Mouse (Mus musculus) limb, embryonic 10.5 days (tissue): ENCODE measurements around the gene 1700018G05Rik. TPM values are rescaled to one million over a fixed set of nuclear protein-coding genes. Genes with fewer than 3 reads are reported as not detected.
A peak's percentile ranks its signal among the peaks of the same experiment; 100 is the strongest.
"Not testable (repeated sequence)": the region's sequence is repeated elsewhere in the genome, so short reads cannot be mapped to it uniquely, and the experiment has no call there.

Experiments used
- DNase-seq: peaks from one replicate; pipeline ENCODE4 v3.0.0-alpha.2; 2017; ENCODE audit warnings: low spot score
- H3K27ac ChIP-seq: fragments of 300-500 bp; sonication (generic); 2 replicates; pipeline ENCODE4 v1.5.1; 2016; ENCODE audit warnings: mild to moderate bottlenecking
- H3K27me3 ChIP-seq: fragments of 300-500 bp; sonication (generic); 2 replicates; pipeline ENCODE4 v1.6.1; 2016; ENCODE audit warnings: low read depth, mild to moderate bottlenecking; ENCODE audit not compliant: poor library complexity, severe bottlenecking
- H3K36me3 ChIP-seq: fragments of 300-500 bp; sonication (generic); 2 replicates; pipeline ENCODE4 v1.6.1; 2016; ENCODE audit warnings: mild to moderate bottlenecking, moderate library complexity
- H3K4me1 ChIP-seq: fragments of 300-500 bp; sonication (generic); 2 replicates; pipeline ENCODE4 v1.6.1; 2016
- H3K4me3 ChIP-seq: fragments of 300-500 bp; sonication (generic); 2 replicates; pipeline ENCODE4 v1.5.1; 2016; ENCODE audit warnings: mild to moderate bottlenecking, moderate library complexity
- H3K9me3 ChIP-seq: fragments of 300-500 bp; sonication (generic); replicated peaks from 2 replicates; pipeline ENCODE4 v1.6.1; 2016; ENCODE audit warnings: mild to moderate bottlenecking
- WGBS: fragments of 180-500 bp; shearing (Covaris S2); methylation state at CpG from one replicate; pipeline ENCODE4 v1.1.7; 2016; 5-methylcytosine and 5-hydroxymethylcytosine counted together
- polyA plus RNA-seq: library from polyadenylated mRNA; unstranded; fragments of >200 nt; fragmentation: Nextera tagmentation; extraction: Ambion mirVana; gene quantifications from 2 replicates; pipeline ENCODE4 v1.2.1, GENCODE M21; 2016

1700018G05Rik gene
- polyA plus RNA-seq = 0.63 TPM in 1 of 2 replicates, not detected in the other

DNA sequence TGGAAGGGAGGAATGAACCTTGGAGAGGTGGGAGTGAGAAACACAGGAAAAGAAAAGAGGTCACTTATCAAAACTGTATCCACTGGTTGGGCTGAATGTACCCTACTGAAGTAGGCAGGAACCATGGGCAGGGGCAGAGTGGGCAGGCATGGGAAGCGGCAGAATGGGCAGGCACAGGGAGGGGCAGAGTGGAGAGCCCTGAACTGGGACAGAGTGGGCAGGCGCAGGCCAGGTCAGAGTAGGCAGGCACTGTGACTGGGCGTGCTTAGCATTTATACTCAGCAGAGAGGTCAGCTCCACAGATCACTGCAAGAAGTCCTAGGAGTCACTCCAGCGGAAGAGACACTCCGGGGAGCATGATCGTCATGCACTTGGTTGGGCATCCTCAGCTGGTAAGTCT, at the start of gene 1700018G05Rik:
TSS of gene 1700018G05Rik (plus strand) at position 301 of the 400 bp plus-strand sequence.
- 84% methylated on average over 6 of the region's 6 CpGs for WGBS
- not testable (repeated sequence) for DNase-seq

GRCm38 (mm10) chrX:102908587-102908986, 19.6 kb upstream of the 1700018G05Rik start, which contains the start of the genes Dmrtc1a and 1700011M02Rik:
Gene Dmrtc1a, minus strand, starts transcription at chrX:102908687.
Gene 1700011M02Rik, plus strand, starts transcription at chrX:102908905.
- WGBS = 88% methylated on average over 9 of the region's 9 CpGs
- H3K27ac ChIP-seq, H3K36me3 ChIP-seq, H3K9me3 ChIP-seq, H3K4me3 ChIP-seq, DNase-seq, H3K4me1 ChIP-seq: not testable (repeated sequence)
- peaks cover 89% of the 10 kb centered on the region for H3K27me3 ChIP-seq

More for the DNA sequence above, at the start of gene 1700018G05Rik:
- not testable (repeated sequence) for H3K4me3 ChIP-seq, H3K9me3 ChIP-seq, H3K27ac ChIP-seq, H3K4me1 ChIP-seq, H3K36me3 ChIP-seq
- H3K27me3 ChIP-seq = peaks cover 41% of the 10 kb centered on the region

DNA sequence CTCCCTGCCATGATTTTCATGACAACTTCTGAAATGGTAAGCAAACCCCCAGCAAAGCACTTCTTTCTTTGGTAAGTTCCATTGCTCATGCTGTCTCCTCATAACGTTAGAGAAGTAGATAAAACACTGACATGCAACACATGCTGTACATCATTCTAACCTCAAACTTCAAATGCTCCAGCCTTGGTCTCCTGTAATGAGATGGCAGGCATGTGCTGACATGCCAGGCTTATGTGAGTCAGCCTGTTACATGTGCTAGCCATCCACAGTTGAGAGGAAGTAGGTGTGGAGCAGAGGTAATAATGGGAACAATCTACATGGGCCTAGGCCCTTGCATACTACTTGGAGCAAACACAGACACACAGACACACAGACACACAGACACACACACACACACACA, 13.3 kb upstream of the 1700018G05Rik start:
- WGBS = 70% methylated on average over 1 of the region's 1 CpGs
- not testable (repeated sequence) for H3K27ac ChIP-seq, H3K4me1 ChIP-seq, H3K36me3 ChIP-seq, H3K9me3 ChIP-seq, H3K4me3 ChIP-seq, DNase-seq
- peaks cover 62% of the 10 kb centered on the region for H3K27me3 ChIP-seq

- H3K27me3 ChIP-seq = peaks cover 47% of the 10 kb centered on the region
- not testable (repeated sequence) for H3K4me3 ChIP-seq, H3K27ac ChIP-seq, H3K4me1 ChIP-seq, H3K36me3 ChIP-seq, H3K9me3 ChIP-seq
- 21% methylated on average over 4 of the region's 4 CpGs for WGBS
- peak; percentile 33 for DNase-seq
Observed at GRCm38 (mm10) chrX:102926707-102927106, 1.5 kb upstream of the 1700018G05Rik start.

DNA sequence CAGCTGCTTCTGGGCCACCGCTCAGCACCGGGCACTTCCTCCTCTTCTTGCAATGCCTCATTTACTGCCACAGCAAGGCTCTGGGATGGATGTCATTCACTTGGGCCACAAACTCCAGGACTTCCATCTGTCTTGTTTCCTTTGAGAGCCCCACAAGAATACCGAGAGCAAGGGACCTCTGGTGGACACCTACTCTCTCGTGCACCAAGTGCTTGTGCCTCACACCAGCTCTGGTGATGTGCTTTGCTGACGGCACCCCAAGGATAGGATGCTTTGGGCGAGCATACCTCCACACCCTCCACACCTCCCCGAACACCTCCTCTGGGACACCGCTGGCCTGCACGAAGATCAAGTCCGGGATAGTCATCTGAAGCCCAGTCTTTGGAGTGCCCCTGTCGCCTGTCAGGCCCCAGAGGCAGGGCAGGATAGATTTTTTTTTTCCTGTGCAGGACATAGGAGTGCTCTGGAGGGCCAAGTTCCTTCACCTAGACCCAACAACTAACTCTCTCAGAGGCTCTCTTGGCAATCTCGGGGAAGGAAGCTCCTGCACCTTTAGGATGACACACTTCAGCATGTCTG, 4.9 kb downstream of the 1700018G05Rik start:
- WGBS = 47% methylated on average over 12 of the region's 12 CpGs
- Histone ChIP-seq H3K27me3 (peaks cover 78% of the 10 kb centered on the region), H3K9me3 (no peaks in the 10 kb centered on the region)

GRCm38 (mm10) chrX:102933571-102934394, 5.6 kb downstream of the 1700018G05Rik start:
- Histone ChIP-seq H3K36me3 (no peaks in the 10 kb centered on the region), H3K9me3 (no peaks in the 10 kb centered on the region), H3K4me1 (no peaks in the 10 kb centered on the region), H3K4me3 (peak overlapping the region; percentile 65), H3K27ac (peak overlapping the region; percentile 81), H3K27me3 (peaks cover 78% of the 10 kb centered on the region)
- WGBS = 9% methylated on average over 42 of the region's 68 CpGs
- peak; percentile 74 for DNase-seq

More for the DNA sequence above, 4.9 kb downstream of the 1700018G05Rik start:
- Histone ChIP-seq H3K36me3 (no peaks in the 10 kb centered on the region), H3K4me1 (no peaks in the 10 kb centered on the region), H3K4me3 (peak overlapping the region; percentile 65), H3K27ac (peak overlapping the region; percentile 81; the same call in 1 of the 2 replicates)
- DNase-seq = peak; percentile 27

DNA sequence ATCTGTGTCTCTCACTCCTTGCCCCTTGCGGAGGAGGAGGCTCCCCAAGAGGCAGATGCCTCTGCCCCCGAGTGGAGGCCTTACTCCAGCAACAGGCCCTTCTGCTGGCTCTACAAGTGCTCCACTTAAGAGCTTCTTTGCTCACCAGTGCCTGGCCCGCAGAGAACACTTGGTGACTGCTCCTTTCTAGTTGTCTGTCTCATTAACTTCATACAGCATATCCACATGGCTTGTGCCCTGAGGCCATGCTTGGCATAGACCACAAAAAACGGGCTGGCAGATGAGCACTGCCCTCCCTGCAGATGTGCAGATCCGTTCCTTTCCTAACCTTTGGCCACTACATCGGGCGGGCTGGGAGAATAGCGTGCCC, 6.2 kb downstream of the 1700018G05Rik start:
- peak; percentile 28 for DNase-seq

GRCm38 (mm10) chrX:102936743-102937142, 8.6 kb downstream of the 1700018G05Rik start:
- Histone ChIP-seq H3K4me3 (no peak overlapping the region), H3K9me3 (no peaks in the 10 kb centered on the region), H3K36me3 (no peaks in the 10 kb centered on the region), H3K4me1 (no peaks in the 10 kb centered on the region), H3K27me3 (peaks cover 76% of the 10 kb centered on the region), H3K27ac (no peak overlapping the region)
- 68% methylated on average over 5 of the region's 5 CpGs for WGBS
- no peak for DNase-seq

More for the DNA sequence above, 6.2 kb downstream of the 1700018G05Rik start:
- no peaks in the 10 kb centered on the region for H3K36me3 ChIP-seq
- H3K4me1 ChIP-seq = no peaks in the 10 kb centered on the region
- H3K9me3 ChIP-seq = no peaks in the 10 kb centered on the region
- H3K27me3 ChIP-seq = peaks cover 75% of the 10 kb centered on the region
- peak overlapping the region; percentile 81; the same call in 1 of the 2 replicates for H3K27ac ChIP-seq
- WGBS = 49% methylated on average over 8 of the region's 8 CpGs
- peak overlapping the region; percentile 65 for H3K4me3 ChIP-seq

DNA sequence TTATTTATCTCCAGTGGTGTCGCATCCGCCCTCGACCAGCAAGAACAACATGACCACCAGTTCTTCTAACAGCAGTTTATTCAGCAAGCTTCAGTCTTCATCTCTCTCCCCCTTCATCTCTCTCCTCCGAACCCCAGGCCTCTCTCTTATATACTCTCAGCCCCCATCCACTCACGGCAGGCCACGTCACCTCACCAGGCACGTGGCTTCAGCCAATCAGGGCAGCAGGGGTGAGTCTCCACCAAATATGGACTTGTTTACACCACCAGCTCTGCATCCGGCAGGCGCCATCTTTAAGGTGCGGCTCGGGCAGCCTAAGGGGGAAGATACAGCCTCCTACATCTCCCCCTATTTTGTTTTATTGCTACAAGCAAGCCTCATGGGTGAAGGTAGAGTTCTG, 22.0 kb downstream of the 1700018G05Rik start:
- H3K27ac ChIP-seq, H3K9me3 ChIP-seq, H3K4me3 ChIP-seq, H3K4me1 ChIP-seq, H3K36me3 ChIP-seq, DNase-seq: not testable (repeated sequence)
- 91% methylated on average over 11 of the region's 11 CpGs for whole genome bisulfite sequencing
- peaks cover 70% of the 10 kb centered on the region for H3K27me3 ChIP-seq

GRCm38 (mm10) chrX:102958917-102959316, 30.7 kb downstream of the 1700018G05Rik start:
- no peak for DNase-seq
- 44% methylated on average over 4 of the region's 4 CpGs for WGBS

GRCm38 (mm10) chrX:102960581-102960980, 32.4 kb downstream of the 1700018G05Rik start:
- Histone ChIP-seq H3K36me3 (no peaks in the 10 kb centered on the region), H3K4me1 (no peaks in the 10 kb centered on the region), H3K27ac (no peak overlapping the region), H3K27me3 (peaks cover 38% of the 10 kb centered on the region), H3K4me3 (no peak overlapping the region), H3K9me3 (no peaks in the 10 kb centered on the region)
- DNase-seq = no peak
- WGBS = 74% methylated on average over 2 of the region's 2 CpGs

More at GRCm38 (mm10) chrX:102958917-102959316, 30.7 kb downstream of the 1700018G05Rik start:
- Histone ChIP-seq H3K27ac (no peak overlapping the region), H3K27me3 (peaks cover 52% of the 10 kb centered on the region), H3K4me3 (no peak overlapping the region), H3K4me1 (no peaks in the 10 kb centered on the region), H3K36me3 (no peaks in the 10 kb centered on the region), H3K9me3 (no peaks in the 10 kb centered on the region)
